Mouse (Mus musculus) spleen, adult 2 months (tissue): ENCODE results near the gene 4933406M09Rik. TPM values are rescaled to one million over a fixed set of nuclear protein-coding genes. Genes with fewer than 3 reads are reported as not detected.

Experiments used
- DNase-seq, 2 experiments: peaks; one replicate each; pipeline versions ENCODE4 v3.0.0 to v3.0.0-alpha.2; 2012 to 2021; ENCODE audit warnings: low spot score in 2 of 2, low read depth in 1 of 2
- H3K27ac ChIP-seq: fragments of 200-500 bp; 2 replicates; pipeline ENCODE4 v1.5.1; 2012; ENCODE audit warnings: low read length, inconsistent platforms; ENCODE audit not compliant: insufficient read depth
- H3K27me3 ChIP-seq: fragments of 200-500 bp; 2 replicates; pipeline ENCODE4 v1.6.1; 2012; ENCODE audit warnings: mild to moderate bottlenecking, moderate library complexity, low read length, inconsistent platforms; ENCODE audit not compliant: control insufficient read depth, insufficient read depth
- H3K36me3 ChIP-seq: fragments of 200-500 bp; 2 replicates; pipeline ENCODE4 v1.6.1; 2012; ENCODE audit warnings: mild to moderate bottlenecking, low read length, inconsistent platforms; ENCODE audit not compliant: control insufficient read depth, insufficient read depth
- H3K4me1 ChIP-seq: fragments of 200-500 bp; 2 replicates; pipeline ENCODE4 v1.6.1; 2011; ENCODE audit warnings: inconsistent platforms; ENCODE audit not compliant: control insufficient read depth, insufficient read depth, insufficient read length
- H3K4me3 ChIP-seq: fragments of 200-500 bp; 2 replicates; pipeline ENCODE4 v1.5.1; 2011; ENCODE audit warnings: mild to moderate bottlenecking, inconsistent platforms; ENCODE audit not compliant: insufficient read depth, insufficient read length; ENCODE audit errors: extremely low read depth
- CTCF ChIP-seq: fragments of 200-500 bp; IDR thresholded peaks from 2 replicates; pipeline ENCODE4 v1.5.1; 2011; ENCODE audit warnings: mild to moderate bottlenecking, inconsistent platforms; ENCODE audit not compliant: insufficient read depth, insufficient read length, insufficient replicate concordance; ENCODE audit errors: extremely low read depth
- POLR2A ChIP-seq: fragments of 200-500 bp; IDR thresholded peaks from 2 replicates; pipeline ENCODE4 v1.6.1; 2011; ENCODE audit warnings: low read depth, low read length, inconsistent platforms
- WGBS: fragments of 180-500 bp; shearing (Covaris S2); methylation state at CpG from one replicate; pipeline ENCODE4 v1.1.7; 2018; 5-methylcytosine and 5-hydroxymethylcytosine counted together
- polyA plus RNA-seq: library from polyadenylated mRNA; depleted of rRNA; stranded (reverse); fragments of >200 nt; gene quantifications from 2 replicates; pipeline ENCODE4 v1.2.3, GENCODE M21; 2012

4933406M09Rik gene
- polyA plus RNA-seq, 1 experiment: not detected

GRCm38 (mm10) chr1:134368777-134369337, 16.9 kb upstream of the 4933406M09Rik start:
- Histone ChIP-seq H3K4me3 (no peak overlapping the region), H3K27me3 (0 out of 2 replicates have a peak, but pooled peaks cover 2% of the 10 kb centered on the region), H3K4me1 (no peaks in the 10 kb centered on the region), H3K36me3 (no peaks in the 10 kb centered on the region), H3K27ac (no peak overlapping the region)
- 54% methylated on average over 9 of the region's 9 CpGs for WGBS
- TF ChIP-seq CTCF: no peak
- TF ChIP-seq POLR2A: no peak
- peak in 1 of 2 experiments; percentile 48 for DNase-seq

DNA sequence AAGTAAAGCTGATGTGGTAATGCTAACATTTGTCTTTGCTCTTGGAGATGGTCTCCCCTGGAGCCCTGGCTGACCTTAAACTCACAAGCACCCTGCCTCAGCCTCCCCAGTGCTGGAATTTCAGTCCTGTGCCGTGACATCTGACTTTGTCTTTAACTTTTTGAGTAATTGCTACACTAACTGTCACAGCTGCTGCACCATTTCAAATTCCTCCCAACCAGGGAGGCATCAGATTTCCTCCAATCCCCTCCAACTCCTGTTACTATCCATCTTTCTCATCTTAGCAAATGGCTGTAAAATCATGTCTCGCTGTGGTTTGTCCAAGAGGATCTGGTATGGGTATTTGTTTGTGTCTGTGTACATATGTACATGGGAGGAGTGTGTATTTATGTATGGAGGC, 11.6 kb upstream of the 4933406M09Rik start:
- no peak for TF ChIP-seq CTCF
- Histone ChIP-seq H3K4me3 (no peak overlapping the region), H3K27ac (no peak overlapping the region), H3K36me3 (no peaks in the 10 kb centered on the region), H3K27me3 (0 out of 2 replicates have a peak, but pooled peaks cover under 1% of the 10 kb centered on the region), H3K4me1 (no peaks in the 10 kb centered on the region)
- DNase-seq: no peak
- WGBS: 81% methylated on average over 2 of the region's 2 CpGs

DNA sequence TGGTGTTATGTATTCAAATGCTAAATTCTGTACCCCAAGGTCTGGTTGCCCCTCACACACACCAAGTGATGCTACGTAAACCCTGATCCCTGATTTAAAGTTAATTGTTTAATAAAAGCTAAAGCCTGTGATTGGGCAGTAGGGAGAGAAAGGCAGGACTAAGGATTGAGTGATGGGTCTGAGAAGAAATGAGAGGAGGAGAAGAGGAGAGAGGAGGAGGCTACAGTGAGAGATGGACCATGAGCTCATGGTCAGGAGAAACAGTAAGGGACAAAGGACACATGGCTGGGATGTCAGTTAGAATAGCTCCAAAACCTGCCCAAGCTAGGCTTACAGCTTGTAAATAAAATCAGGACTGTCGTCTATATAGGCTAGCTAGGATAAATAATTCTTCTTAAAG, 4.7 kb upstream of the 4933406M09Rik start:
- H3K4me3 ChIP-seq: no peak overlapping the region
- H3K27ac ChIP-seq: no peak overlapping the region
- no peaks in the 10 kb centered on the region; the same call in 1 of the 2 replicates for H3K27me3 ChIP-seq
- TF ChIP-seq CTCF (no peak), POLR2A (no peak)
- 80% methylated on average over 2 of the region's 2 CpGs for WGBS
- no peaks in the 10 kb centered on the region for H3K4me1 ChIP-seq
- H3K36me3 ChIP-seq: no peaks in the 10 kb centered on the region
- no peak for DNase-seq

- Histone ChIP-seq H3K36me3 (no peaks in the 10 kb centered on the region), H3K4me3 (no peak overlapping the region), H3K27me3 (no peaks in the 10 kb centered on the region; the same call in 1 of the 2 replicates), H3K4me1 (no peaks in the 10 kb centered on the region), H3K27ac (no peak overlapping the region)
- WGBS: 10% methylated on average over 19 of the region's 19 CpGs
- no peak for DNase-seq
- TF ChIP-seq POLR2A (no peak), CTCF (no peak)
These were observed 3.7 kb upstream of the 4933406M09Rik start for GRCm38 (mm10) chr1:134381795-134382625.

DNA sequence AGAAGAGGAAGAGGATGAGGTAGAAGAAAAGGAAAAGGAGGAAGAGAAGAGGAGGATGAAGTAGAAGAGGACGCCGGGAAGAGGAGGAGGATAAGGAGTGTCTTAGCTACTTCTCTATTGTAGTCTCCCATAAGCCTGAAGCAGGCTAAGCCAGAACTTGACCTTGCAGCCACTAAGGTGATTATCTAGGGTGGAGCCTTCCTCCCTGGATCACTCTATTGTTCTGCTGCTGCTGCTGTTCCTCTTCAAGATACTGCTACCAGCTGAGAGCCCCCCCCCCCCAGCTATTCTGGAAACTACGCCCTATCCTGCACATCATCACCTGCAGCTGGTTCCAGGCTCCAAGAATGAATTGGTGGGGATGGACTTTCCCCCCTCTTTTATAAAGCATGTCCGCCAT, 1.2 kb upstream of the 4933406M09Rik start:
- TF ChIP-seq POLR2A (no peak), CTCF (no peak)
- Histone ChIP-seq H3K27ac (no peak overlapping the region), H3K4me1 (no peaks in the 10 kb centered on the region), H3K27me3 (no peaks in the 10 kb centered on the region; the same call in 1 of the 2 replicates), H3K36me3 (no peaks in the 10 kb centered on the region), H3K4me3 (no peak overlapping the region)
- 89% methylated on average over 4 of the region's 4 CpGs for WGBS
- no peak for DNase-seq

GRCm38 (mm10) chr1:134385176-134385575, 564 bp upstream of the 4933406M09Rik start:
- TF ChIP-seq CTCF (no peak), POLR2A (no peak)
- Histone ChIP-seq H3K27me3 (no peaks in the 10 kb centered on the region; the same call in 1 of the 2 replicates), H3K27ac (no peak overlapping the region), H3K36me3 (no peaks in the 10 kb centered on the region), H3K4me3 (no peak overlapping the region), H3K4me1 (no peaks in the 10 kb centered on the region)
- DNase-seq: no peak

DNA sequence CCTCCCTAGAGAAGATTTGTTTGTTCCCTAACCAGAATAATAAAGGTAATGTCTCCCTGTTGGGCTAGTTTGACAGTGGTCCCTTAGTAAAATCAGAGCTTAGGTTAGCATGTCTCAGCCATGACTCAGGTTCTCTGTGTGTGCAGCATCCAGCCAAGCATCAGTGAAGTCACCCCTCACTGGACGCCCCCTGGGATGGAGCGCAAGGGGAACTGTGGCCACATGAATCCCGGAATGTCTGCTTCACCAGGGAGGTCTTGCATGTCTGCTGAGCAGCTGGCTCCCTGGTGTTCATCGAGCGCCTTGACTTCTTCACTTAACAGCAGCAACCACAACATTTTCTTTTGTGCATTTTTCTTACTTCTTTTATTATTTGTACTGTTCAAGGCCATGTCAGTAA, 8.1 kb downstream of the 4933406M09Rik start:
- Histone ChIP-seq H3K36me3 (no peaks in the 10 kb centered on the region), H3K4me1 (no peaks in the 10 kb centered on the region), H3K27ac (no peak overlapping the region), H3K27me3 (no peaks in the 10 kb centered on the region), H3K4me3 (no peak overlapping the region)
- DNase-seq: no peak
- TF ChIP-seq POLR2A (no peak), CTCF (no peak)
- WGBS: 80% methylated on average over 5 of the region's 5 CpGs
